Mouse (Mus musculus) forebrain, embryonic 11.5 days (tissue): ENCODE measurements around the gene Cyct. TPM values are rescaled to one million over a fixed set of nuclear protein-coding genes. Genes with fewer than 3 reads are reported as not detected.
A peak's percentile ranks its signal among the peaks of the same experiment; 100 is the strongest.

Experiments
- ATAC-seq: fragments of 200-750 bp; cut with Nextera tagmentation; replicated peaks from 2 replicates; pipeline ENCODE4 v1.8.0; 2017; ENCODE audit warnings: moderate TSS enrichment; ENCODE audit not compliant: low FRiP score
- DNase-seq: peaks from one replicate; pipeline ENCODE4 v3.0.0-alpha.2; 2017; ENCODE audit warnings: low spot score
- H3K27ac ChIP-seq: fragments of 300-500 bp; sonication (generic); 2 replicates; pipeline ENCODE4 v1.5.1; 2014; ENCODE audit warnings: low read depth, low read length
- H3K27me3 ChIP-seq: fragments of 300-500 bp; sonication (generic); 2 replicates; pipeline ENCODE4 v1.6.1; 2014; ENCODE audit warnings: mild to moderate bottlenecking, low read length, mixed read lengths; ENCODE audit not compliant: control insufficient read depth, insufficient read depth
- H3K36me3 ChIP-seq: fragments of 300-500 bp; sonication (generic); 2 replicates; pipeline ENCODE4 v1.6.1; 2014; ENCODE audit warnings: mild to moderate bottlenecking, low read length, moderate library complexity, mixed read lengths; ENCODE audit not compliant: control insufficient read depth, insufficient read depth
- H3K4me1 ChIP-seq: fragments of 300-500 bp; sonication (generic); replicated peaks from 2 replicates; pipeline ENCODE4 v1.6.1; 2014; ENCODE audit warnings: low read length, mixed read lengths; ENCODE audit not compliant: control insufficient read depth, insufficient read depth
- H3K4me2 ChIP-seq: fragments of 300-500 bp; sonication (generic); 2 replicates; pipeline ENCODE4 v1.6.1; 2014; ENCODE audit warnings: low read depth, mild to moderate bottlenecking, low read length, moderate library complexity, mixed read lengths; ENCODE audit not compliant: severe bottlenecking
- H3K4me3 ChIP-seq: fragments of 300-500 bp; sonication (generic); 2 replicates; pipeline ENCODE4 v1.5.1; 2014; ENCODE audit warnings: low read depth, low read length
- H3K9ac ChIP-seq: fragments of 300-500 bp; sonication (generic); 2 replicates; pipeline ENCODE4 v1.6.1; 2014; ENCODE audit warnings: low read length
- H3K9me3 ChIP-seq: fragments of 300-500 bp; sonication (generic); 2 replicates; pipeline ENCODE4 v1.6.1; 2016; ENCODE audit warnings: low read length, mixed read lengths; ENCODE audit not compliant: control insufficient read depth
- WGBS: fragments of 180-500 bp; shearing (Covaris S2); extraction: QIAGEN DNeasy Blood & Tissue Kit; methylation state at CpG from one replicate; pipeline ENCODE4 v1.1.7; 2014; 5-methylcytosine and 5-hydroxymethylcytosine counted together
- polyA plus RNA-seq: library from polyadenylated mRNA; unstranded; fragments of >200 nt; fragmentation: Nextera tagmentation; extraction: Ambion mirVana; gene quantifications from 2 replicates; pipeline ENCODE4 v1.2.1, GENCODE M21; 2014

Gene Cyct
- not detected in 2 replicates for polyA plus RNA-seq

GRCm38 (mm10) chr2:76360226-76360625 lies at the start of gene Cyct:
Cyct (minus strand) TSS chr2:76360450.
- ATAC-seq (no peak), DNase-seq (no peak)
- WGBS, result 88% methylated on average over 11 of the region's 11 CpGs

DNA sequence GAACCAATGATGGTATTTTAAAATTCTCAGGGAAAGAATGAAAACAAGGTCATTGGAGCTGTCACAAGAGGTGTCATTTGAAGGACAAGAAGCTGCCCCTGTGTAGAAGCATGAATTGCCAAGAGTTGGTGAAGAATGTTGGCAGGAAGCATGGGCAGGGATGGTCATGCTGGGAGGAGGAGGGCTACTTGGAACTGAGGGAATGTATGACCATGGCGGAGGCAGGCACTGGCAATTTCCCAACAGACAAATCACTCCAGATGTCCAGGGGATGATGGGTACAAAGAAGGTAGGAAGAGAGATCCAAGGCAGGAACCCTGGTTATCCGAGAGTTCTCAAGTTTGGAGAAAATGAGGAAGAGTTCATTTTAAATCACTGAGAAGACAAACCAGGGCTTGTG lies 49.7 kb upstream of the Cyct start:
- Histone ChIP-seq H3K4me3 (no peak overlapping the region), H3K9ac (no peak overlapping the region), H3K27ac (no peak overlapping the region), H3K9me3 (no peaks in the 10 kb centered on the region), H3K27me3 (peaks cover 3% of the 10 kb centered on the region; the same call in 1 of the 2 replicates), H3K36me3 (no peaks in the 10 kb centered on the region), H3K4me2 (no peak overlapping the region), H3K4me1 (no peaks in the 10 kb centered on the region)
- DNase-seq (no peak), ATAC-seq (no peak)
- WGBS, result 90% methylated on average over 2 of the region's 2 CpGs

More at GRCm38 (mm10) chr2:76360226-76360625, at the start of gene Cyct:
- Histone ChIP-seq H3K4me3 (no peak within 1 kb of the TSS), H3K4me1 (no peaks in the 10 kb centered on the region), H3K9me3 (no peaks in the 10 kb centered on the region), H3K4me2 (no peak within 1 kb of the TSS), H3K9ac (no peak within 1 kb of the TSS), H3K27ac (no peak within 1 kb of the TSS), H3K36me3 (no peaks in the 10 kb centered on the region), H3K27me3 (no peaks in the 10 kb centered on the region)

DNA sequence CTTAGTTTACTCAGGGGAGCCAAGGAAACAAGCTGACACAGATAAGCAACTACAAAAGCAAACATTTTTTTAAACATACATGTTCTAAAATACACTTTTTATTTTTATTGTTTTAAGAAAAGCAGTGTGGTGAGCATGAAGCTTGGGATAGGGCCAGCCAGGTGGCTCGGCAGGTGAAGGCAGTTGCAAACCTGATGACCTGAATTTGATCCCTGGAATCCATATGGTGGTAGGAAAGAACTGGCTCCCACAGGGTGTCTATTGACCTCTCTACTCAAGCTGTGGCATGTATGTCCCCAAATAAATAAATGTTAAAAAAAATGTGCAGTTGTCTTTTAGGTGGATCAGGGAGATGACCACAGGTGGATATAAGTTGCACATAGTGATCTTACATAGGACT lies 49.3 kb upstream of the Cyct start:
- no peaks in the 10 kb centered on the region for H3K9me3 ChIP-seq
- peaks cover 6% of the 10 kb centered on the region; the same call in 1 of the 2 replicates for H3K27me3 ChIP-seq
- no peak for DNase-seq
- H3K27ac ChIP-seq, result no peak overlapping the region
- H3K36me3 ChIP-seq, result no peaks in the 10 kb centered on the region
- no peak overlapping the region for H3K9ac ChIP-seq
- H3K4me1 ChIP-seq, result no peaks in the 10 kb centered on the region
- 86% methylated on average over 1 of the region's 1 CpGs for WGBS
- ATAC-seq, result no peak
- H3K4me2 ChIP-seq, result no peak overlapping the region
- no peak overlapping the region for H3K4me3 ChIP-seq

DNA sequence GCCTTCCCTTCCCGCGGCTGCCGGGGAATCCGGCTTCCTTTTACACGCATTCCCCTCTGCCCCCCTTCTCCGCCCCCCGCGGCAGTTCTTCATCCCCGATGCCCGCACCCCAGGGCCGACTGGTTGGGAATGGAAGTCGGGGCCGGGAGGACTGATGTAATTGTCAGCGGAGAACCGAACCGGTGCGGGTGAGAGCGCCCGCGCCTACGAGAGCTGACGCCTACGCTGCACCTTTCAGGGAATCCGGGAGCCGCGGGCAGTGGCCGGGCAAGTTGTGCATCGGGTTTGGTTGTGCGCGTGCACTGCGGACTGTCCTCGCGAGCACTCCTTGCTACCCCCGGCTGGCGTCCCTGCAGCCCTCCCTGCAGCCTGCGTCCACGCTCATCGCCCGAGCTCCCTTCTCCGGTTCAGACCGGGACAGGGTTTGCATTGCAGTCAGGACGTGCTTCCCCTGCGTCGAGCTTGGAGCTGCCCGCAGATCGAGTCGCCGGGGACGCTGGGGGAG lies 46.7 kb upstream of the Cyct start:
- no peaks in the 10 kb centered on the region for H3K4me1 ChIP-seq
- peaks cover 8% of the 10 kb centered on the region; the same call in 1 of the 2 replicates for H3K27me3 ChIP-seq
- H3K9ac ChIP-seq, result peak overlapping the region; percentile 77
- H3K4me2 ChIP-seq, result peak overlapping the region; percentile 87
- peak overlapping the region; percentile 79 for H3K4me3 ChIP-seq
- DNase-seq (peak; percentile 85), ATAC-seq (peak; percentile 70)
- 0 out of 2 replicates have a peak overlapping the region, but pooled peaks have one; percentile 6 for H3K27ac ChIP-seq
- H3K36me3 ChIP-seq, result no peaks in the 10 kb centered on the region
- H3K9me3 ChIP-seq, result no peaks in the 10 kb centered on the region
- WGBS, result 0% methylated on average over 48 of the region's 49 CpGs

- no peaks in the 10 kb centered on the region for H3K36me3 ChIP-seq
- DNase-seq (peak; percentile 83), ATAC-seq (peak; percentile 89)
- no peaks in the 10 kb centered on the region for H3K4me1 ChIP-seq
- peak within 1 kb of the TSS; percentile 77 for H3K9ac ChIP-seq
- H3K4me3 ChIP-seq, result peak within 1 kb of the TSS; percentile 79
- 0% methylated on average over 63 of the region's 89 CpGs for WGBS
- H3K4me2 ChIP-seq, result peak within 1 kb of the TSS; percentile 87
- 0 out of 2 replicates have a peak within 1 kb of the TSS, but pooled peaks have one; percentile 6 for H3K27ac ChIP-seq
- H3K27me3 ChIP-seq, result peaks cover 8% of the 10 kb centered on the region; the same call in 1 of the 2 replicates
- H3K9me3 ChIP-seq, result no peaks in the 10 kb centered on the region
These were observed 46.1 kb upstream of the Cyct start, which contains the start of gene Osbpl6 for GRCm38 (mm10) chr2:76406151-76406936. Osbpl6 (plus strand) TSS chr2:76406508.

DNA sequence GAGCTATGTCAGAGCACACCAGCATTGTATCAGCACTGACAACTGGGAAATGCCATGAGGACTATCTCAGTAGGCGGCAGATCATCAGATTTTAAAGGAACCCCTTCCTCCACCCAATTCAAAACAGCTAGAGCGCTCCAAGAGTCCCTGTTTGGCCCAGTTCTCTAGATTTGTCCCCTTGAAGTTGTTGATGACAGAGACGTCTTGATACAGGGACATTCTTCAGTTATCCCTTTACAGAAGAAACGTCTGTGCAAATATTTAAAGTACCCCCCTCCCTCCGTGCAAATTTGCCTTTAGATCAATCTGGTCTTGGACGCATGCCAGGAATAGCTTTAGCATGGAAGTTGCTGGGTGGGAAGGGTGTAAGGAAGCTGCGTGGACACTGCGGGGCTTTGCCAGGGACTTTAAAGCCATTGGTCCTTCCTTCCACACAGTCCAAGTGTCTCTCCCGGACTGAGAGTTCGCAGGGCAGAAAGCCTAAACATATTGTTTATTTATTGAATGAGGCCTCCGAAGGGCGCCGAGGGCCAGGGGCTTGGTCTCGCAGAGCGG lies 45.4 kb upstream of the Cyct start:
- no peaks in the 10 kb centered on the region for H3K36me3 ChIP-seq
- peak overlapping the region; percentile 79 for H3K4me3 ChIP-seq
- 2% methylated on average over 15 of the region's 15 CpGs for WGBS
- H3K4me2 ChIP-seq, result peak overlapping the region; percentile 87
- H3K27me3 ChIP-seq, result peaks cover 8% of the 10 kb centered on the region; the same call in 1 of the 2 replicates
- no peaks in the 10 kb centered on the region for H3K9me3 ChIP-seq
- peak overlapping the region; percentile 77 for H3K9ac ChIP-seq
- ATAC-seq (no peak; the same call in 1 of the 2 replicates), DNase-seq (no peak)
- no peak overlapping the region for H3K27ac ChIP-seq
- H3K4me1 ChIP-seq, result no peaks in the 10 kb centered on the region

- DNase-seq, result no peak
- no peak for ATAC-seq
- Histone ChIP-seq H3K27me3 (peaks cover 6% of the 10 kb centered on the region; the same call in 1 of the 2 replicates), H3K9ac (no peak overlapping the region), H3K4me2 (no peak overlapping the region), H3K36me3 (no peaks in the 10 kb centered on the region), H3K27ac (no peak overlapping the region), H3K9me3 (no peaks in the 10 kb centered on the region), H3K4me1 (no peaks in the 10 kb centered on the region), H3K4me3 (no peak overlapping the region)
These were observed 39.9 kb upstream of the Cyct start for GRCm38 (mm10) chr2:76400178-76400577.

- Histone ChIP-seq H3K4me3 (no peak overlapping the region), H3K4me1 (no peaks in the 10 kb centered on the region), H3K9me3 (no peaks in the 10 kb centered on the region), H3K4me2 (no peak overlapping the region), H3K9ac (no peak overlapping the region), H3K36me3 (no peaks in the 10 kb centered on the region), H3K27ac (no peak overlapping the region), H3K27me3 (no peaks in the 10 kb centered on the region)
- ATAC-seq, result no peak
- no peak for DNase-seq
These were observed 26.3 kb upstream of the Cyct start for GRCm38 (mm10) chr2:76386531-76386930.
